Mouse (Mus musculus): ENCODE measurements around the gene Lsr. TPM values are rescaled to one million over a fixed set of nuclear protein-coding genes. Genes with fewer than 3 reads are reported as not detected.

Gene Lsr
- polyA plus RNA-seq, 1 experiment from 2014 or later: 101 TPM

DNA sequence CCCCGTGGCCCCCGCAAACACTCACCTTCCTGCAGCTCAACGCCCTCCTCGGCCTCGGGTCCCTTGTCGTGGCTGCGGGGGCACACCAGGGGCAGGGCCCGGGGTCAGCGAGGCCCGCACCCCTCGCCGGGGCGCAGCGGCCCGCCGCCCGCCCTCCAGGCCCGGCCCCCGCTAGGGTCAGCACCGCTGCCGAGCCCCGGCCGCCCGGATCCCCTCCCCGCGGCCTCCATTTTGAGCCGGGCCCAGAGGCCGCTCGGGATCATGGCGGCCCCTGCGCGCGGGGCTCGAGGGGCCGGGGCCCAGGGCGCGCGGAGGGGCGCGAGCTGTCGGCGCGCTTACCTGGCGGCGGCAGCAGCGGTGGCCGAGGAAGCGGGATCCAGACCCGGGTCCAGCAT, 16.9 kb downstream of the Lsr start:
- Histone ChIP-seq H3K9me3 (ENCODE audit: control insufficient read depth, low read length) (no peaks in the 10 kb centered on the region), H3K9ac (ENCODE audit: low read length) (peak overlapping the region; percentile 100), H3K4me2 (replicated peaks; ENCODE audit: low read depth) (peak overlapping the region; percentile 78), H3K27ac (replicated peaks) (peak overlapping the region; percentile 99), H3K27me3 (ENCODE audit: control insufficient read depth, insufficient read depth, low read length) (no peaks in the 10 kb centered on the region), H3K4me3 (ENCODE audit: low read depth, low read length) (peak overlapping the region; percentile 96), H3K4me1 (replicated peaks; ENCODE audit: control insufficient read depth, insufficient read depth) (peaks cover 10% of the 10 kb centered on the region; the same call in 1 of the 2 replicates), H3K36me3 (ENCODE audit: control insufficient read depth, insufficient read depth, low read length) (peaks cover 17% of the 10 kb centered on the region)
- WGBS: 1% methylated on average over 31 of the region's 49 CpGs
- ATAC-seq (ENCODE audit: low FRiP score, low TSS enrichment): peak; percentile 19
- DNase-seq (ENCODE audit: low spot score): no peak
- no peak for TF ChIP-seq EP300 (optimal IDR thresholded peaks at IDR 0.05)
- TF ChIP-seq CTCF (IDR thresholded peaks at IDR 0.05; ENCODE audit: low read depth): no peak

DNA sequence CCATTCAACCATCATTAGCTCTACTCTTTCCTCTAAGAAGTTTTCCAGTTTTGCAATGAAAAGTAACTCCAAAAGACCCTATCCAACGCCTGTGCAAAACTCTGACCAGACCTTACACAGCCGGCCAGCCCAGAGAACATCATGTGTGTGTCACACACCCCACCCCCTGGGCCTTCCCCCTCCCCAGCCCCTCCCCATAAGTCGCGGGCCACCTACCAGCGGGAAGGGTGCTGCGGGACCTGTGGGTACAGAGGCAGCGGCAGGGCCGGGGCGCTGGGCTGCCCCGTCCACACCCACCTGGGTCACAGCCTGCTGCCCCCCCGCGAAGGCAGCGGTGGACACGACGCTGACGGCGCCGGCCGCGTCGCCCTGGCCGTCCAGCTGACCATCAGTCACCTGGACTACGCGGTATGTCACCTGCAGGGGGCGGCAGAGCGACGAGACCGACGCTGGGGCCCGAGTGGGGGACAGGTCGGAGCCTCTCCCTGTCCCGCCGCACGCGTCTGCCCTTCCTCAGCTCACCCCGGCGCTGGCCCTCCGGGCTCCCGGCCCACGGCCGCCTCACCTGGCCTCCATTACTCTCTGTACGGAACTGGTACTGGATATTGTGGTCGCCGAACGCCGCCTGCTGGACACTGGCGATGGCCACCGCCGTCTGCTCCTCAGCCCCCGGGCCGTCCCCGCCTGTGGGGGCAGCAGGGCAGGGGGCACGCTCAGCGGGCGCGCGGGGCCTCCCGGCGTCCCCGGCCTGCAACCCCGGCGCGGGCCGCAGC, 17.5 kb downstream of the Lsr start:
- Histone ChIP-seq H3K27me3 (ENCODE audit: control insufficient read depth, insufficient read depth, low read length) (no peaks in the 10 kb centered on the region), H3K4me1 (replicated peaks; ENCODE audit: control insufficient read depth, insufficient read depth) (peaks cover 10% of the 10 kb centered on the region; the same call in 1 of the 2 replicates), H3K4me3 (ENCODE audit: low read depth, low read length) (peak overlapping the region; percentile 96), H3K9ac (ENCODE audit: low read length) (peak overlapping the region; percentile 100), H3K4me2 (replicated peaks; ENCODE audit: low read depth) (peak overlapping the region; percentile 78), H3K9me3 (ENCODE audit: control insufficient read depth, low read length) (no peaks in the 10 kb centered on the region), H3K36me3 (ENCODE audit: control insufficient read depth, insufficient read depth, low read length) (peaks cover 19% of the 10 kb centered on the region), H3K27ac (replicated peaks) (peak overlapping the region; percentile 99)
- 1% methylated on average over 60 of the region's 64 CpGs for WGBS
- TF ChIP-seq EP300 (optimal IDR thresholded peaks at IDR 0.05): no peak
- TF ChIP-seq CTCF (IDR thresholded peaks at IDR 0.05; ENCODE audit: low read depth): peak; percentile 88
- peak; percentile 78 for ATAC-seq (ENCODE audit: low FRiP score, low TSS enrichment)
- DNase-seq (ENCODE audit: low spot score): peak; percentile 95

DNA sequence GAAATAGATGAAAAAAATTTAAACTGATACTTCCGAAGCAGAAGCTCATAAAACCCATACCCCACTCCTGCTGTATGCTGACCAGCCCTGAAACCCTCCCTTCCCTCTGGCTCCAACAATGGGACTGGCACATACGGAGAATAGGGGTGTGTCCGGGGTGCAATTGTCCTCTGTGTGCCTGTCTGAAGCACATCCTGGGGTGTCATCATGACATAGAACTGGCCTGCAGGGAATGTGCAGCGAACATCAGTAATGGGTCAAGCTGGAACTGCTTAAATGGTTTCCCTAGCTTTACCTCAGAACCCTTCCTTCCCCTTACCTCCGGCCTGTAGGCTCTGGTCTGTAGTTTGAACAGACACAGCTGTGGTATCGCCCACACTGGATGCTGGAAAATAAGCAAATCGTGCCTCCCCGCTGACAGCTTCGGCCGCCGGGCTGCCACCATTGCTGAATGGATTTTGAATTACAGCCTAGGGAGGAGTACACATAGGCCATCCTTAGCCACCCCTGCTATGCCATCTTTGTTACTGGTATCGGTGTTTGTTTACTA, 18.2 kb downstream of the Lsr start:
- ATAC-seq (ENCODE audit: low FRiP score, low TSS enrichment): no peak; the same call in 1 of the 2 replicates
- Histone ChIP-seq H3K9ac (ENCODE audit: low read length) (no peak overlapping the region), H3K4me1 (replicated peaks; ENCODE audit: control insufficient read depth, insufficient read depth) (peaks cover 10% of the 10 kb centered on the region; the same call in 1 of the 2 replicates), H3K4me2 (replicated peaks; ENCODE audit: low read depth) (peak overlapping the region; percentile 78), H3K36me3 (ENCODE audit: control insufficient read depth, insufficient read depth, low read length) (peaks cover 19% of the 10 kb centered on the region), H3K27ac (replicated peaks) (peak overlapping the region; percentile 99), H3K4me3 (ENCODE audit: low read depth, low read length) (no peak overlapping the region; the same call in 1 of the 2 replicates), H3K27me3 (ENCODE audit: control insufficient read depth, insufficient read depth, low read length) (no peaks in the 10 kb centered on the region), H3K9me3 (ENCODE audit: control insufficient read depth, low read length) (no peaks in the 10 kb centered on the region)
- DNase-seq (ENCODE audit: low spot score): no peak
- WGBS: 69% methylated on average over 12 of the region's 12 CpGs
- TF ChIP-seq EP300 (optimal IDR thresholded peaks at IDR 0.05) (no peak), CTCF (IDR thresholded peaks at IDR 0.05; ENCODE audit: low read depth) (no peak)

DNA sequence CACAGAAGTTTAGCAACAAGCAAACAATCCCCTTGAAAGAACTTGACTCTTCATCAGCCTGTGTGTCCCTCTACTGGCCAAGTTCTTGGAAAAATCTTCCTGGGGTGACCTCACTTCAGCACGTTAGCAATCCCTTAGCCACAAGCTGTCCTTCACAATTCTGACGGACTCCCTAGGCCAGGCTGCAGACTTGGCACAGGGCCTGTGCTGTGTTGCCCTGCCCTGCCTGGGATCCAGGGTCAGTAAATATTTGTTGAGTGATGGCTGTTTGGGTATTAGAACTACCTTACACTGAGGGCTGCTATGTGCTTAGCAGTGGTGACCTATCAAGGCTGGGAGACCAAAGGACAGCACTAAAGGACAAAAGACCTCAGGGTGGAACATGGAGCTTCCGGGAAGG, 19.2 kb downstream of the Lsr start:
- peaks cover 10% of the 10 kb centered on the region; the same call in 1 of the 2 replicates for H3K4me1 ChIP-seq (replicated peaks; ENCODE audit: control insufficient read depth, insufficient read depth)
- H3K27ac ChIP-seq (replicated peaks): no peak overlapping the region
- H3K9me3 ChIP-seq (ENCODE audit: control insufficient read depth, low read length): no peaks in the 10 kb centered on the region
- no peaks in the 10 kb centered on the region for H3K27me3 ChIP-seq (ENCODE audit: control insufficient read depth, insufficient read depth, low read length)
- H3K4me3 ChIP-seq (ENCODE audit: low read depth, low read length): no peak overlapping the region
- TF ChIP-seq EP300 (optimal IDR thresholded peaks at IDR 0.05): no peak
- TF ChIP-seq CTCF (IDR thresholded peaks at IDR 0.05; ENCODE audit: low read depth): peak; percentile 34
- peak; percentile 69 for ATAC-seq (ENCODE audit: low FRiP score, low TSS enrichment)
- H3K9ac ChIP-seq (ENCODE audit: low read length): no peak overlapping the region
- no peak overlapping the region for H3K4me2 ChIP-seq (replicated peaks; ENCODE audit: low read depth)
- WGBS: 62% methylated on average over 3 of the region's 3 CpGs
- peak; percentile 83 for DNase-seq (ENCODE audit: low spot score)
- H3K36me3 ChIP-seq (ENCODE audit: control insufficient read depth, insufficient read depth, low read length): peaks cover 23% of the 10 kb centered on the region

DNA sequence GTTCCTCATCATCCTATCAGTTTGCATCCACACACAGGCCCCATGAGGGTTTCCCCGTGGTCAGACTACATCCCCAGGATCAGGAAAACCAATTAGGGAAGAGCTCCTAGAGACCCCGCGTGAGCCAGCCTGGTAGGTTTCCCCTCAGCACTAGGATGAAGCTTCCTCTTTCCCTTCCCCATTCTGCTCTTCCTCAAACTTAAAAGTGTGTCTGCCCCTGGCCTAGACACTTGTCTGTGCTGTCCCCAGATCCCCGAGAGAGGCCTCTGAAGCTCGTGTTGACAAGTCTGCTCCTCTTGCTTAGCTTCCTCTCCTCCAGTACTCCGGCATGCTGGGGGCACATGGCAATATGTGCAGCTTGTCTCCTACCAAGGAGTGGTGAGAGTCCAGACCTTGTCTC, 19.8 kb downstream of the Lsr start:
- Histone ChIP-seq H3K27me3 (ENCODE audit: control insufficient read depth, insufficient read depth, low read length) (no peaks in the 10 kb centered on the region), H3K27ac (replicated peaks) (no peak overlapping the region), H3K4me3 (ENCODE audit: low read depth, low read length) (no peak overlapping the region), H3K9ac (ENCODE audit: low read length) (no peak overlapping the region), H3K4me1 (replicated peaks; ENCODE audit: control insufficient read depth, insufficient read depth) (peaks cover 10% of the 10 kb centered on the region; the same call in 1 of the 2 replicates), H3K4me2 (replicated peaks; ENCODE audit: low read depth) (no peak overlapping the region), H3K9me3 (ENCODE audit: control insufficient read depth, low read length) (no peaks in the 10 kb centered on the region), H3K36me3 (ENCODE audit: control insufficient read depth, insufficient read depth, low read length) (peaks cover 24% of the 10 kb centered on the region)
- TF ChIP-seq CTCF (IDR thresholded peaks at IDR 0.05; ENCODE audit: low read depth) (no peak), EP300 (optimal IDR thresholded peaks at IDR 0.05) (no peak)
- DNase-seq (ENCODE audit: low spot score) (no peak), ATAC-seq (ENCODE audit: low FRiP score, low TSS enrichment) (no peak)
- 84% methylated on average over 6 of the region's 6 CpGs for WGBS

Data from stomach, postnatal 0 days (tissue).